Mouse (Mus musculus) right cerebral cortex, adult 18-20 months (tissue): ENCODE measurements around the gene Klrb1a.
A peak's percentile ranks its signal among the peaks of the same experiment; 100 is the strongest.
"Not testable (repeated sequence)": the region's sequence is repeated elsewhere in the genome, so short reads cannot be mapped to it uniquely, and the experiment has no call there.

Experiments used
- DNase-seq: peaks from one replicate; pipeline ENCODE4 v3.0.0; 2022; ENCODE audit warnings: mixed read lengths

The Klrb1a gene

DNA sequence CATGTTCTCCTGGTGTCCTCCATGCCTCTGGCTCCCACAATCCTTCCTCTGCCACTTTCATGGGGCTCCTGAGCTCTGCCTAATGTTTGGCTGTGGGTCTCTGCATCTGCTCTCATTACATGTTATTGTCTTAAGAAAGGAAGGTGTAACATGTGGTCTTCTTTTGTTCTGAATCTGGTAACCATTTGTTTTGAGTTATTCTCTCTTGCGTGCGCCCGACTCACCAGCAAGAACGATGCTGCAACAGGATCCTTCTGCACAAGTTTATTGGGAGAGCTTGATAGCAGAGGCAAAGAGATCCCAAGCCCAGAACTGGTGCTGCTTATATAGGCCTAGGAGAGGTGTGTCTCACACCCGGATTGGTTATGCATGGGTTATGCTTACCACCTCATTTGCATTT is at the start of gene Klrb1a:
Gene Klrb1a (minus strand): TSS at position 101 of the 400 bp plus-strand sequence.
- not testable (repeated sequence) for DNase-seq

DNA sequence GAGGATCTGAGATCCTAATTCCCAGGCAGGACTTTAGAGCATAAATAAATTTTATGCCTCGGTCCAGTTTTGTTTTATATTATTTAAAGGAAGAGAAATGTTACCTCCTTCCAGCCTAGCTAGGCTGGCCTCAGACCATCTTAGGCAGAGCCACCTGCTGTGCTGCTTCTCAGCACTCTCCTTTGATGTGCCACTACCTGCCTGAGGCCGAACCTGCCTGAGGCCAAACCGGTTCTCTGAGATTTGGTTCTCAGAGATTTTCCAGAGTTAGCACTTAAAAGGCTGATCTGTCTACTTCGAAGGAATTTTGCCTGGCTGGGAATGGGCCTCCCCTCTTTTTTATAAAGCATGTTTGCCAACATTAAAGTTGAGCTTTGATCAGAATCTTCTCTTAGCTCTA is 46.6 kb upstream of the Klrb1a start:
- DNase-seq = no peak

DNA sequence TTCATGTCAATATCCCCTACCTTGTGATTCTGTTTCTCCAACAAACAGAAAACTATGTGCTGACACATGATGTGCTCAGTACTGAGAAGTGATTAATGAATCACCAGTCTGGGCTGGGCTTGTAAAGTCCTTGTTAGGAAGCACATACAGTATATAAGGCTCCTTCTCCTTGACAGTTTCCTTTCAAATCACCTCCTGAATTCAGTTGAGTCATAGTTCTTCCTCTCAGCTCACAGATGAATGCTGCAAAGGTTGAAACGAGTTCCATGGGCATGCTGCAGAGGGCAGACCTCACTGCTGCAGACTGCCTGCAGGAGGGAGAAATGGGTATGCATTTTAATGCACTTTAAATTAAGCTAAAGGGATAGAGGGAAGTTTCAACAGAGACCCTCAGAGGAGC is 38.9 kb upstream of the Klrb1a start, which contains the start of gene Clec2h:
Gene Clec2h (plus strand): TSS at position 180 of the 400 bp plus-strand sequence.
- DNase-seq = peak; percentile 32

DNA sequence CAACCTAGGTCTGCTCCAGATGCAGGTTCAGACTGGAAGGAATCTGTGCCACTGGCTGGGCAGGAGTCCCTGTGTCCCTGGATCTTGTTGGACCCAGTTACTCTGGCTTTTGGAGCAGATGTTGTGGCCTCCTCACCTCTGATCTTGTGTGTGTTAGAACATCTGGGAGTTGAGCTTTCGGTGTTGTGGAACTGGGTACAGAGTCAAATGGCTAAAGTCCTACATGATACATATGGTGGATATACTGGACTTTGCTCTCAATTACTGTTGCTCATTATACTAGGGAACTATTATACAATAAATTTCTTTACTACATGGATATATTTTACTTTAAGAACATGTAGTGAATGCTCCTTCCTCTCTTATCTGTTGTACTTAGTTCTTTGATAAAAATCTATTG is 37.9 kb upstream of the Klrb1a start:
- no peak for DNase-seq

DNA sequence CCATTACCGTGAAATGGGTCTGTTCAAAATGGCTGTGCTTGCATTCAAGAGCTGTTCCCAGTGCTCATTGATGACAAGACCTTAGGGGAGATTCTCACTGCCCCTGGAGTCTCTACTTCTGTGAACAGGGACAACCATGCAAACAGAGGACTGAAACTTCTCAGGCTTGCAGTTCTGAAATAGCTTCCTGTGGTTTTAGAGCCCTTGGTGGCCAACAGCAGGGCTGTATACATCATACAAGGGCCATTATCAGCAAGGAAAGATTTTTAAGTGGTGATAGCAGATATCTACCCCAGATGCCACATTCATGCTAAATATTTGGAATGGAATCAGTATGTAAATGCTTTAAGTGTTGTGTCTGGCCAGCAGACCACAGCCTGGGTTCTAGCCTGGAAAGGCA is 29.6 kb upstream of the Klrb1a start:
- DNase-seq = no peak

DNA sequence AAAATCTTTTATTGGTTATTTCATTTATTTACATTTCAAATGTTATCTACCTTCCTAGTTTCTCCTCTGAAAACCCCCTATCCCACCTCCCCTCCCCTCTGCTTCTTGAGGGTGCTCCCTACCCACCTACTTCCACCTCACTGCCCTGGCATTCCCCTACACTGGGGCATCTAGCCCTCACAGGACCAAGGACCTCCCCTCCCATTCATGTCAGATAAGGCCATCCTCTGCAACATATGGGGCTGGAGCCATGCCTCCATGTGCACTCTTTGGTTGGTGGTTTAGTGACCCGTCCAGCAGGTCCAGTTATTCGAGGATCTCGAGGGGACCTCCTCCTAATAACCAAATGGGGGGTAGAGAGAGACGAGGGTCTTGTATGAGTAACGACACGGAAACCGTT is 27.5 kb upstream of the Klrb1a start:
- DNase-seq = not testable (repeated sequence)

DNA sequence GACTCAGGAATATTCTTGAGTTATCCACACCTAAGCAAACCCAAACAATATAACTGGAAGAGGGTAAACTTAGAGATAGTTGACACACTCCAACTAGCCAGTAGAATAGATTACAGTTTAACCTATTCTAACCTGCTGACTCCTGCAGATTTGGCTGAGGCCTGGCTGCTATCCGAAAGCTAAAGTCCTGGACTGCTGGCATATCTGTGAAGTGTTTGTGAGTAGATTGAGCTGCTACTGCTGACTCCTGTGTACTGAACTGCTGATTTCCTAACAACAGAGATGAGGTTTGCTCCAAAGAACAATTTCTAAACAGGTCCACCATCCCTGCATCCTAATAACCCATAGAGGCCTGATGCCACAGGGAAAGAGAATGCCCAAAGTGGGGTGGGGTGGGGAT is 26.9 kb upstream of the Klrb1a start:
- no peak for DNase-seq

DNA sequence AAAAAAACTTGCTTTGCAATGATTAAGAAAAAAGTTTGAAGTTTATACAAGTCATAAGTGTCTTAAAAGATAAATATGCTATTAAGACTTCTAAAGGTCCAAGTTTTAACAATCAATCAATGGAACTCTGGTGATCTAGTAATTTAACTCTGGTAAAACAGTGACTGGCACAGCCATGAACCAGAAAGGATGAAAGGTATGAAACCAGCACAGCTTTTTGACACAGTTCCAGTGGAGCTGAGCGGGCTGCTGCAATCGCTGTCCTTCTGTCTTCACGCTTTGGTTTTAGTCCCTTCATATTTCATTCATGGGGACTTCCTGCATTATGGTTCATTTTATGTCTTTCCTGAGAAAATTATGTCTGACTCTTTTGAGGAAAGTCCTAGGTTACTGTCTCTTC is 26.3 kb upstream of the Klrb1a start:
- DNase-seq = no peak

DNA sequence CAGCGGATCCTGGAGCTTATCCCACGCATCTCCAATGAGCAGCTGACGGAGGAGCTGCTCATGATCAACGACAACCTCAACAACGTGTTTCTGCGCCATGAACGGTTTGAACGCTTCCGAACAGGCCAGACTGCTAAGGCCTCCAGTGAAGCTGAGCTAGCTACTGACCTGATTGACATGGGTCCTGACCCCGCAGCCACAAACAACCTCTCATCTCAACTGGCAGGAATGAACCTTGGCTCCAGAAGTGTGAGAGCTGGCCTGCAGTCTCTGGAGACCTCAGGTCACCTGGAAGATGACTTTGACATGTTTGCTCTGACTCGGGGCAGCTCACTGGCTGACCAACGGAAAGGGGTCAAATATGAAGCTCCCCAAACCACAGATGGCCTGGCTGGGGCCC is 22.4 kb upstream of the Klrb1a start:
- not testable (repeated sequence) for DNase-seq

DNA sequence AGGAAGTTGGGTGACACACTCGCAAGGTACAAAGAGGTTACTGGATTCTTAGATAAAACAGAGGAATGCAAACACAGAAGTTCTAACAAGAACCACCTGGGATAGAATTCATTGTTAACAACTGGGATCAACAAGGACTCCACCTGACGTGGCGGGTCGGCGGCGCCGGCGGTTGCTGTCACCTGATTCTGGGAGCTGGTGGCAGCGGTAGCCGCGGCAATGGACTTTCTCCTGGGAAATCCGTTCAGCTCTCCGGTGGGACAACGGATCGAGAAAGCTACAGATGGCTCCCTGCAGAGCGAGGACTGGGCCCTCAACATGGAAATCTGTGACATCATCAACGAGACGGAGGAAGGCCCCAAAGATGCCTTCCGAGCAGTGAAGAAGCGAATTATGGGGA is 21.4 kb upstream of the Klrb1a start:
- DNase-seq = not testable (repeated sequence)

DNA sequence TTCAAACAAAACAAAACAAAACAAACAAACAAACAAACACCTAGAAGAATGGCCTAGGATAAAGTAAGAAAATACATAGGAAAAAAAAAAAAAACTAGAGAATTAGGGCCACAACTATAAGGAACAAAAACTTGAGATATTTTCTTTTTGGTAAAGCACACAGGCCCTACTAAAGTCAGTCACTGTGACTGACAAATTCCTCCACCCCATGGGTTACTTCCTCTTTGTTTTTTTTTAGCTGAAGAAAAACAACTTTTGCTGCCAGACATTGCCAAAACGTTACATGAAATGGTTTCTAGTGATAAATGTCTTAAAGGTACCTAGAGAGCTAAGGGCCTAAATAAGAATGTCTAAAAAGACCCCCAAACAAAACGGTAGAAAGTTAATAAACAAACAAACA is 20.7 kb upstream of the Klrb1a start:
- DNase-seq = no peak

DNA sequence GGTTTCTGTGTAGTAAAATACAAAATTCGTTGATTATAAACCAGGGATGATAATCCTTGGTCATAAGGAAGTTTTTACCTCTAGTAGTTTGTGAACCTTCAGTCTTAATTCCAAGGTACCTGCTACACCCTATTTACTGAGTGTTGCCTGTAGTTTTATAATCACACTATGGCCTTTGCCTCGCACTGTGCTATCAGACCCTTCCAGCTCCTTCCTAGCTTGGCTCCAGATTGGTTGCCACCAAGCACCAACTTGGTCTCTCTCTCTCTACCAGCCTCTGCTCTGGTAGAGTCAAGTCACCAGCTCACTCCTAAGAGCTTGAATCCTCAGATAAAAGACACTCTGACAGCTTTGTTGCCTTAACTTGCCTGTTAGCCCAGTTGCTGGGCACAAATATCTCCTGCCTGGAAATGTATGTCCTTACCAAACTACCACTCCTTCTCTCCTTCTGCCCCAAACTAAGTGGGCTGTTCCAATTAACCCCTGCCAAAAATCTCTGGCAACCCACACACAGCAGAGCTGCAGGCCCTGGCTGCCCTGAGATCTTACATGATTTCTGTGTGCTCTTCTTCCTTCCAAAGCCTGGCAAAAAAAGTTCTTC is 17.9 kb upstream of the Klrb1a start:
- DNase-seq = no peak

DNA sequence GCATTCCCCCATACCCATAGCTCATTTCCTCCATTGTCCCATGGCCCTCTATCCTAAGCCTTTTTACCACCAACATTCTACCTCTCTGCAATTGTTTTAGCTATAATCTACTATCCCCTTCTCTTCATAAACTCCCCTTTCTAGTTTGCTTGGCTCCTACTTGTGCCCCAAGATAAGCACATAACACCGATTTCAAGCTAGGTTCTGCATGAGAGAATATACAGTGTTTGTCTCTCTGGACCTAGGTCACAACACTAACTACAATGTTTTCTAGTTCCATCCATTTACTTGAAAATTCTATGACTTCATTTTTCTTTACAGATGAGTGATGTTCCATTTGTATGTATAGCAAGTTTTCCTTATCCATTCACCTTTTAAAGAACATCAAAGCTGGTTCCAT is 17.3 kb upstream of the Klrb1a start:
- no peak for DNase-seq

DNA sequence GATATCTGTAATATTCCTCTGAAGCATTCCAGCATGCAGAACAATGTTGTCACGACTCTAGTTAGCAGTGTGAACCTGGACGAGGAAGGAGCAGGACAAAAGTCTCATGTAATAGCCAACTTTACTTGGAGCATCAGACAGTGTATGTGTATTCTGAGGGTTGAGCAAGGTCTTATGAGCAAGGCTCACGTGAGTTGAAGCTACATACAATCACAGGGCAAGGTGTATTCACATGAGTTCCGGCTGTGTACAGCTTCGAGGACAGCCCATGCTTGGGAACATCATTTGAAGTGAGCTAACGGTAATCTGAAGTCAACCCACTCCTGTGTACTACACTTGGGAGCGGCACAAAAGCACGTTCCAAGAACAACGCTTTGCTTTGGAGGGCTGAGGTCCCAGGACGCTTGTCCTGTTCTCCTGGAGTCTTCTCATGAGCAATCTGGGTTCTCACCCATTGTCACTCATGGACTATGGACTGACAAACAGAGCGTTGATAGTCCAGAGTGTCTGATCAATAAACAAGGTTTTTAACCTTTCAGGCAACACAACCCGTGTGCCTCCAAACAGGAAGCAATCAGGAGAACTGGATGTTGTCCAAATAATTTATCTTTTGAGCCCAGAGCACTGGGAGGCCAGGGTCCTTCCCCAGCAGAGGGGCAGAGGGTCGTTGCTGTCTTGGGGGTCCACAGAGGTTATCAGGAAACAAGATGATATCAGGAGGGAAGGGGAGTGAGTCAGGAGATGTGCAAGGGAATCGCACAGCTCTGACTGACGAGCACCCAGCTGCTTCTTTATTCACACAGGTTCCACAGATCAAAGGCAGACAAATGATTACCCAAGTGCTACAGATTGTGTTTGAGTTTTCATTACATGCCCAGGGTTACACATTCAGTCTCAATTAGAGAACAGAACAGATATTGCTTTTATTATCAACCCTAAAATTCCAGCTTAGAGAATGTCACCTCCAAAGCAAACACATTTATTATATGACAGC is 7.9 kb upstream of the Klrb1a start:
- DNase-seq = not testable (repeated sequence)

DNA sequence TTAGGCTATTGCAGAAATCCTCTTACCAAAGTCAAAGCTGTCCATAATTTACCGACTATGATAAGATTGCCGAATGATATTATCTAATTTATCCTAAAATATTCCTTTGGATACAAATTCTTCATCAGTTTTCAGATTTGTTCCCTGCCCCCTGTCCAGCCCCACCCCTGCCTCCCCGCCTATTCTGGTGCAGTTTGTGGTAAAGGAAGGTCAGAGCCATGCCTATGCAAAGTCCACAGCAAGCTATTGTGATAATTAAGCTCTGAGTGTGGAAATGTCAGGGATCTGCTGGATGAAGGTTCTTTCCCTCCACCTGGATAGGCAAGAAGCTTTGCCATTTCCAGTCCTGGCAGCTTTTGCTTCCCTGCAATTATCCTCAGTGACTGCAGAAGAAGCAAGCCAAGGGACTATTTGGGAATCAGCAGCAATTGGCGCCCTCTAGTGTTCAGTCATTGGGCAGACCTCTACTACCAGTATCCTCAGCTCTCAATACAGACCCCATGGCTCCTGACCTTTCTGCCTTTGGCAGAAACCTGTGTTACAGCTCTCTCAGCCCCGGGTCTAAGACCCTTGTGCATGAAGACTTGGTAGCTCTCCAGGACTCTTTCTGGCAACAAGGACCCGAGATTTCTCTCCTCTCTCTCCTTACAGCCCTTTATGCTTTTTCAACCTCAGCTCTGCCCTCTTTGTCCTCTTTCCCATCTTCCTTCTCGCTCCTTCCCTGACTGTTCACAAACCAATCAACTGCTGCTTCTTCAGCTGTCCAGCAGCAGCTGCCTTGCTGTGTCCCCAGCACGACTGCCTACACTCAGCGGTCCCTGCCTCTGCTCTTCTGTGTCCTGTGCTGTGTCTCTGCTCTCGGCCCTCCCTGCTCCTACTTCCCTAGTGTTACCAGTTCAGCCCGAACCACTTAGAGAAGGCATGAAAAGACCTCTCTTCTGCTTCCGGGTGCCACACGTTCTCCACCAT is 6.7 kb upstream of the Klrb1a start:
- peak; percentile 47 for DNase-seq

DNA sequence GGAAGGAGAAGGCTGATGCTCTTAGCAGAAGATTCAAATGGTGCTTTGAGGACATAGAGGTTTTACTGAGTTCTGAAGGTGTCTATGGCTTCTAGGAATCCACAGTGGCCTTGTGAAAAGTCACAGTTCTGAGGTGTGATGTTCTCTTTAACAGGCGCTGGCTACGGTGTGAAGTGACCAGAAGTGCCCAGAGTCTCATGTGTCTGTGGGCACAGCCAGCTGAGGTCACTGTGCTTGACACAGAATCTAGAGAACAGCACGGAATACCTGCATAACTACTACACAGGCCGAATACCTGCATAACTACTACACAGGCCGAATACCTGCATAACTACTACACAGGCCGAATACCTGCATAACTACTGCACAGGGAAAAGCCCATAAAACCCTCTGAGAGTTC is 1.9 kb upstream of the Klrb1a start:
- not testable (repeated sequence) for DNase-seq

DNA sequence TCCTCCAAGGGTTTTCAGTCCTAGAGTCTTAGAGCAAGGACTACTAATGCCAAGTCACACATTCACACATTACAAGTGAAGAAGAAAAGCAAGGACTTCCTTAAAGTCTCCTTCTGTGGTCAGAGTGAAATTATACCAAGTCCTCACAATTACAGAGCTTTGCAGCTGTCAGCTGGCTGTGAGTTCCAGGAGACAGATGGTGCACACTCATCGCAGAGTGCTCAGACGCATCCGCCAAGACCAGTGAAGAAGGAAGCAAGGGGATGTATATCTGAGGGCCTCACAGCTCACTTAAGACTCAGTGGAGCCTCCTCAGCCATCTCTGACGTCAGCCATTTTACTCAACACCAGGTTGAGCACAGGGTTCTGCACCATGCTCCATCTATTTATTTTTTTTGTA is 1.1 kb upstream of the Klrb1a start:
- peak; percentile 38 for DNase-seq

DNA sequence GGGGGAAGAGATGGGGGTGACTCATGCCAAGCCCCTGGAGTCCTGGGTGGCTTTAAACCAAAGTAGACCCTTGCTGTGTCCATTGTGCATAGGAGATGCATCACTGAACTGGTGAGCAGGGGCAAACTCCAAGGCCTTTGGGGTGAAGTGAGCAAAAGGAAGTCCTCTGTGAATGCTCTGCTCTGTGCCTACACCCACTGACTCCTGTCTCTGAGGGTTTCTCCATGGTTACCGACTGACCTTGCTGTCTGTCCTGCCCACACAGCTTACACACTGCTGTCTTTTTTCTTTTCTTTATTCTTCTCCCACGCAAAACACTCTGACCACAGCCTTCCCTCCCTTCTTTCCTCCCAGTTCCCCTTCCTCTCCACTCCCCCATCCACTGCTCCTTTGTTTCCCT is 600 bp downstream of the Klrb1a start:
- DNase-seq = no peak

DNA sequence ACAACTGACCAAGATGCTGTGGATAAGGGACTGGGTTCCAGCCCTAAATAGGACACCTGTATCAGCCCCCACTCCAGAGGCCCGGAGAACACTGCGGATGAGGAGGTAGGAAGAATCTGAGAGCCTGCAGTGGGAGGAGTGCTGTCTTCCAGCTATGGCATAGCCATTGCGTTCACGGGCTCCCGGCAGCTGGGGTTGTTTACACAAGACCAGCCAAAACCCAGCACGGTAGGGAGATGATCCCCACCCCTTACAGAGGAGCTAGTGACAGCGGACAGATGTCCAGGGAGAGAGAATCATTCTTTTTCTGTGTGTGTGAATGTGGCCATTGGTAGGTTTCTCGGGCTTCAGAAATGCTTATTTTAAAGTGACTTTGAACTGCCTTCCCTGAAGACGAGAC is 17.0 kb downstream of the Klrb1a start:
- no peak for DNase-seq

DNA sequence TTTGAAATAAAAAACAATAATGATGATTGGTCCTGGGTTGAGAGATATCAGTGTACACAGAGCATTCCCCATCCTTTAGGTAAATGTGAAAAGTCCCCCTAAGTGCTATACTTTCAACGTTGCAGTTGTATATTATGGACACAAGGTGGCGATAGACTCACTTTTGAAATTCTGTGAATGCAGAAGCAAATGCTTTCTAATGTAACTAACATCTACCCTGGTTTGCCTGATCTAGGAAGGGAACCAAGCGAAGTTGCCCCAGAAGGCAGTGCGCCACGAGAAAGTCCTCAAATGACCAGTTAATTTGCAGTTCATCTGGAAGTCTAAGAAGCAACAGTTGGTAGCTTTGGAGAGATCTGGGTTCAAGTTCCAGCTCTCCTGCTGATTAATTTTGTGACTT is 18.8 kb downstream of the Klrb1a start:
- no peak for DNase-seq

DNA sequence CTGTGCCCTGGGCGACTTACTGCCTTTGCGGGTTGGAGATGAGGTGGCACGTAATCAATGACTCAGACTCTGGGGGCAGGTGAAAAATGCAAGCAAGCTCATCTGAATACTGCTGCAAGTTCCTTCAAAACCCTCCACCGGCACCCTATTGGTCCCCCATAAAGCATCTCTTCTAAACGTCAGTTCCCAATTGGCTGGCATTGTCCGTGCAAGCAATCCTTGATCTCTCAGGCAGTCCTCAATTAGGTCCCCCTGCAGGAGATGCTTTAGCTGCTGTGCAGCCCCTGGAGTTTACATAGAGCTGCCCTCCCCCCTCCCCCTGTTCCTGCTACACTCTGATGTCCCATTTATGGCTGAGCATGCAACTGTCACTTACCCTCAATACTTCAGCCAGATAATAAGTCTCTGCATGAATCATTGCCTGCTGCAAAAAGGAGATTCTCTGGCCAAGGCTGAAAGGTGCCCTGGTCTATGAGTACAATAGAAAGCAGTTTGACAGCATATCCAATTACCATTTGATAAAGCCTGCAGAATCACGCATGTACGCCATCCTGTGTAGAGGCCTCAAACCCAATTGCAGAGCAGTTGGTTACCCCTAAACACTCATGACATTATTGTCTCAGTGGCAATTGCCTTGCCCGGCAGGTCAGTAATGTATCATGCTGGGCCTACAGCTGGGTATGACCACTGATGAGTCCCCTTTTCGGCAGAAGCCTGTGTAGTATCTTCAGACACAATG is 20.7 kb downstream of the Klrb1a start:
- DNase-seq = peak; percentile 39

DNA sequence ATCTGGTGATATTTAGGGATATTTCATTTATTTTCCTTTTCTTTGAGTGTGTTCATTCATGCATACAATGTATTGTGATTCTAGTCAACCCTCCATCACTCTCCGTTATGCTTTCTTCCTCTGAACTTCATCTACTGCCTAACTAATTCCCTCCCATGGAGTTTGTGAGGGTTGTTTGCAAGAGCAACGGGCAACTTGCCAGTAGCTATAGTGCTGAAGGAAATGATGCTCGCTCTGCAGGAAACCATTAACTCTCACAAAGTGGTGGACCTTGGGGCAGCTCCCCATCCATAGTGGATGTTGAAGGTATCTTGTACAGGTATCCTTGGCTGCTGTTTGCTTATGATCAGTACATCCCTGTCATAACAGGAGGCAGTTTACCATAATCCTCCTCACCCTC is 21.3 kb downstream of the Klrb1a start:
- DNase-seq = no peak
